Mouse (Mus musculus): ENCODE measurements around the gene Lbhd2. TPM values are rescaled to one million over a fixed set of nuclear protein-coding genes. Genes with fewer than 3 reads are reported as not detected.

Lbhd2 gene
- polyA plus RNA-seq (2012; rRNA removed), result 0.10 TPM in 1 of 2 replicates, not detected in the other

DNA sequence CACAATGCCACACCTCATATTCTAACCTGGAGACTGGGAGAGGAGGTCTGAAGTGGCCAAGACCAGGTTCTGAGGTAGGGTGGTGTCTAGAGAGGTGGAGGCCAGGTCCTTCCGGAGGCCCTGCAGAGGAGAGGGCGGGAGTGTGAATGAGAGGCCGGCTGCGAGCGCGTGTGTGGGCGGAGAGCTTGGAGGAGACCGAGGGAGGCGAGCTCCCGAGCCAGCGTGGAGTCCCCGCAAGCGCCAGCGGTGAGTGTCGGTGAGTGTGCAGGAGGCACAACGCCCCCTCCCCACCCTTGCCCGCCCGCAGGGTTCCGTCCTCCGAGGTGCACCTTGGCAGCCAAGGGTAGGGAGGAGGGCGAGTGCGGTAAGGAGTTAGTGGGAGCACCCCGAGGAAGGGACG is at the start of gene Lbhd2:
TSS of gene Lbhd2 (plus strand) at position 188 of the 400 bp plus-strand sequence.

DNA sequence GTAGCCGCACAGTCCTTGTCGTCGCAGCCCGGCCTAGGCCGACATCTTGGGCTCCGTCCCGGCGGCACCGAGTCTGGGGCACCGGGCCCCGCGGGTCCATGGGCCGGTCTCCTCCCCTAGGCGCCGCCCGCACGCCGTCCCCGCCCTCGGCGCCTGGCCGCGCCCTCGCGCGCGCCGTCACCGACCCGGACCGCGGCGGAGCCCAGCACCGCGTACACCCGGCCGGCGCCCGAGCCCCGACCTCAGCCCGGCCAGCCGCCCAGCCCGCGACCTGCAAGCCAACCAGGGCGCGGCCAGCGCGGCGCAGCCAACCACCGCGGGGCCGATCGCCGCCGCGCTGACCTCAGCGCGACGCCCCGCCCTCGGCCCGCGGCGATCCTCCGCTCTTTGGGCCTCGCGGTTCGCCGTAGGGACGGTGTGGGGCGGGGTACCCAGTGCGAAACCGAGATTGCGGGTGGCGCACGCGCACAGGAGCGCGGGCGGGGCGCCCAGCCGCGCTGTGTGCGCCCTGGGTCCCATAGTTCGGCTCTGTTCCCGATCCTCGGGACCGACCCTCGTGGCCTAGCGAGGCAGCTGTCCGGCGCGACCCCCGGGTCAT is 29.1 kb upstream of the Lbhd2 start, which contains the start of gene Cdc42bpb:
TSS of gene Cdc42bpb (minus strand) at position 343 of the 598 bp plus-strand sequence.

GRCm38 (mm10) chr12:111416921-111417779 is 10.5 kb downstream of the Lbhd2 start, which contains the start of gene Exoc3l4:
Exoc3l4 (plus strand) TSS chr12:111417017.

DNA sequence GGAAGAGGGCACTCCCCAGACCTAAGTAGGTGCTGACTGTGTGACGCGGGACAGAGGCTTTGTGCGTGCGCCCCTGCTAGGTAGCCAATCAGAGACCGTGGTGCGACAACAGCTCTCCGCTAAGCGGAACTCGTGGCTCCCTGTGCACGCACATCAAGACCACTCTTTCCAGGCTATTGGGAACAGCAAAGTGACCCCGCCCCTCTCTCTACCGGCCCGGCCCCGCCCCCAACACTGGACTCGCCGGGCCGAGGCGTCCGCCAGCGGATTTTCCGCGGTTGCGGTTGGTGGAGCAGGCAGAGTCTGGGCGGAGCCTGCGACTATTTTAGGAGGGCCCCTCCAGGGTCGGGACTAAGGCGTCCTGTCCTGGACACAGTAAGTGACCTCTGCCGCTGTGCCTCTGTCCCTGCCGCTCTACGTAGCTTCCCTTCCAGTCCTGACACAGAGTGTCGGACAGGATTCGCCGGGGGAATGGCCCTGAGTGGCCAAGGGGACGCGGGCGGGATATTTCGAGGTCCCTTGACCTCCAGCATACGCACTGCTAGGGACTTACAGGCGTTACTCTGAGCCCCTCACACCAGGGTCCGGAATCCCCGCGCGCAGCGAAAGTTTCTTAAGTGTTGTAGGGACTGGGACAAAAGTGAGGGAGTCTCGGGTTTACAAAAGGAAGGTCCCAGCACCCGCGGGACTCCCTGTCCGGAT is 35.9 kb downstream of the Lbhd2 start, which contains the start of gene Tnfaip2:
TSS of gene Tnfaip2 (plus strand) at position 161 of the 702 bp plus-strand sequence.

Other genes with a start within 250 kb of the Lbhd2 start
- gene Traf3, start 240.4 kb upstream of the Lbhd2 start, polyA plus RNA-seq (2012; rRNA removed), result 2.1 and 2.4 TPM in 2 replicates
- not detected in 2 replicates for gene 4930595D18Rik, start 222.3 kb upstream of the Lbhd2 start, polyA plus RNA-seq (2012; rRNA removed)
- 0.49 and 0.81 TPM in 2 replicates for gene Amn, start 135.7 kb upstream of the Lbhd2 start, polyA plus RNA-seq (2012; rRNA removed)
- 33.6 and 44.0 TPM in 2 replicates for gene Cdc42bpb, start 29.1 kb upstream of the Lbhd2 start, polyA plus RNA-seq (2012; rRNA removed)
- gene Exoc3l4, start 10.2 kb downstream of the Lbhd2 start, polyA plus RNA-seq (2012; rRNA removed), result 25.7 and 28.1 TPM in 2 replicates
- gene Tnfaip2, start 35.7 kb downstream of the Lbhd2 start, polyA plus RNA-seq (2012; rRNA removed), result 36.6 and 38.5 TPM in 2 replicates
- gene Gm266, start 79.0 kb downstream of the Lbhd2 start, polyA plus RNA-seq (2012; rRNA removed), result 0.58 and 0.59 TPM in 2 replicates
- 86.5 and 86.8 TPM in 2 replicates for gene Eif5, start 131.2 kb downstream of the Lbhd2 start, polyA plus RNA-seq (2012; rRNA removed)
- gene Mark3, start 167.7 kb downstream of the Lbhd2 start, polyA plus RNA-seq (2012; rRNA removed), result 18.8 and 21.0 TPM in 2 replicates